Mouse (Mus musculus): Measurements from ENCODE around the gene Thy1.

DNA sequence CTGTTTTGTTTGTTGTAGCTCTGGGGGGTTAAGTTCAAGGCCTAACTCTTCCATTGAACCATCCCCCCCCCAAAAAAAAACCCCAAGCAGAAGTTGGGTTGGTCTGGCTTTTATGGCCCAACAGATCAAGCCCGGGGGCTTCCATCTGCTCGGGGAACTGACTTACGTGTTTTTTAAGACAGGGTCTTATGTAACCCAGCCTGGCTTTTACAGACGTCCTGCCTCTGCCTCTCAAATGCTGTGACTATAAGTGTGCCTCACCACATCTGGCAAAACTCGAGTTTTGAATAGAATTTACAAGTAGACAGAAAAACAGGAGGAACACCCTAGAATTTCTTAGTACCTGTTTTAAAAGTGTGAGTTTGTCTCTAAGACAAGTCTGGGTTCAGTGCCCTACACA is 38.4 kb downstream of the Thy1 start:
- no peak for TF ChIP-seq POLR2A (IDR thresholded peaks at IDR 0.05; ENCODE audit: insufficient read depth, low read depth, low read length)
- no peak for TF ChIP-seq CTCF (IDR thresholded peaks at IDR 0.05)
